Mouse (Mus musculus): Measurements from ENCODE around the gene Zfp981.
"Not testable (repeated sequence)": the region's sequence is repeated elsewhere in the genome, so short reads cannot be mapped to it uniquely, and the experiment has no call there.

Zfp981 gene

GRCm38 (mm10) chr4:146485183-146485939 lies 16.5 kb upstream of the Zfp981 start:
- in situ Hi-C loops (cut with MseI, MboI), result not testable (repeated sequence)

DNA sequence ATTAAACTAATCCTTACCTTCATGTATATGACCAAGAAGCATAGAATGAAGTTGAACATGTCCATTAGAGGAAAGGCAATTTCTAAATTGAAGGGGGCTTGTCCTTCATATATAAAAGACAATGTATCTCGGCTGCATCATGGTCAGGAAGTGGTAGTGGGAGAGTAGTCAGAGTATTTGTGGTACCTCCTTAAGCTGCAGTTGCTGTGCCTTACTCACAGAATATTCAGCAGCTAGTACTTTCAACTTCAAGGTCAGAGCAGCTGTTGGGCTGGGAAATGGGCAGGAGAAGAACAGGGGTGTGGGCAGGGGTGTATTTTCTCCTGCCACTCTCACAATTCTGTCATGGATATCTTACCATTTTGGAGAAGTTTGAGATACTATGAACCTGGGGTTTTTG lies 15.1 kb upstream of the Zfp981 start:
- in situ Hi-C loops (cut with MseI, MboI), result not testable (repeated sequence)

DNA sequence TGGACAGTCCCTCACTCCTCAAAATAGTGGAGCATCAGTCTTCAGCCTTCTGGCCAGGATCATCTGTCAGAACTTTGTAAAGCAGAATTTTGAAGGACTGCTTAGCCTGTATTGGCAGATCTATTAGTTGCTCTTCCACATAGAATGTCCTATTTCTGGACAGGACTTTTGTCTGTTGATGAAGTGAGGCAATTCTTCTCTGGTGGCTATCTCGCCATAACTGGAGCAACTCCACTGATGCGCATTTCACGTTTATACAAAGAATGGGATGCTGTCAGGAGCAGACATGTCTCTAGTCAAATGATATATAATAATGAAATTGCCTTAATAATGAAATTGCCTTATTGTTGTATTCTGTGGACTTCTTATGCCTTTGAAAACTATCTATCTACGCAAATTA lies 12.6 kb upstream of the Zfp981 start:
- in situ Hi-C loops (cut with MseI, MboI), result not testable (repeated sequence)

- in situ Hi-C loops (cut with MseI, MboI), result not testable (repeated sequence)
These were observed 9.8 kb upstream of the Zfp981 start for GRCm38 (mm10) chr4:146491993-146492392.

GRCm38 (mm10) chr4:146492439-146492838 lies 9.4 kb upstream of the Zfp981 start:
- in situ Hi-C loops (cut with MseI, MboI), result no loop called here

DNA sequence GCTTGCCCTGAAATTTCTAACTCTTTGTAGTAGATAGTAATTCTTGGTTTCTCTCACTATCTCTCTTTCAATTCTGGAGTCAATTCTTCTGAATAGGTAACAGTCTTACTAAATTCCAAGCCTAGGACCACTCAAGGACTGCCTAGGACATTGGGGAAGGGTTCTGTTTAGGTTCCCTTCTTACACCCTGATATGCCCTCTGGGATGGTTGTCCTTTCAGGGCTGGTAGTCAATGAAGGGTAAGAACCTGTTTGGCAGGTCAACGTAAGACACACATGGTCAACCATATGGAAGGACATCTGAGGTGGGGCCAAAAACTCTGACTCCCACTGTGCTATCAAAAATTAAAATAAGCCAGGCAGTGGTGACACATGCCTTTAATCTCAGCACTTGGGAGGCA lies 9.0 kb upstream of the Zfp981 start:
- in situ Hi-C loops (cut with MseI, MboI), result no loop called here

DNA sequence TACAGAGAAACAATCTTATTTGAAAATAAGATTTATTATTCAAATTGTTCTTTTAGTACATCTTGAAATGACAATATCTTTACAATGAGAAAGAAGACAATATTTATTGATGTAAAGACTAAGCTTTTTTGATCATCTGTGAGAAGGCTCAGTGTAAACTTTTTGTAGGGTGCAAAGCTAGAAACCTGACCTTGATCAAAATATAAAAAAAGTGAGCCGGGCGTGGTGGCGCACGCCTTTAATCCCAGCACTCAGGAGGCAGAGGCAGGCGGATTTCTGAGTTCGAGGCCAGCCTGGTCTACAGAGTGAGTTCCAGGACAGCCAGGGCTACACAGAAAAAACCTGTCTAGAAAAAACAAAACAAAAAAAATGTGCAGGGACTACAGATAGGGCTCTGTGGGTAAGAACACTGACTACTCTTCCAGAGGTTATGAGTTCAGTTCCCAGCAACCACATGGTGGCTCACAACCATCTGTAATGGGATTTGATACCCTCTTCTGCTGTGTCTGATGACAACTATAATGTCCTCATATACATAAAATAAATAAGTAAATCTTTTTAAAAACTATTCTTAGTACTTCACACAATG lies 8.4 kb upstream of the Zfp981 start:
- in situ Hi-C loops (cut with MseI, MboI), result not testable (repeated sequence)

GRCm38 (mm10) chr4:146494980-146495379 lies 6.8 kb upstream of the Zfp981 start:
- in situ Hi-C loops (cut with MseI, MboI), result no loop called here

DNA sequence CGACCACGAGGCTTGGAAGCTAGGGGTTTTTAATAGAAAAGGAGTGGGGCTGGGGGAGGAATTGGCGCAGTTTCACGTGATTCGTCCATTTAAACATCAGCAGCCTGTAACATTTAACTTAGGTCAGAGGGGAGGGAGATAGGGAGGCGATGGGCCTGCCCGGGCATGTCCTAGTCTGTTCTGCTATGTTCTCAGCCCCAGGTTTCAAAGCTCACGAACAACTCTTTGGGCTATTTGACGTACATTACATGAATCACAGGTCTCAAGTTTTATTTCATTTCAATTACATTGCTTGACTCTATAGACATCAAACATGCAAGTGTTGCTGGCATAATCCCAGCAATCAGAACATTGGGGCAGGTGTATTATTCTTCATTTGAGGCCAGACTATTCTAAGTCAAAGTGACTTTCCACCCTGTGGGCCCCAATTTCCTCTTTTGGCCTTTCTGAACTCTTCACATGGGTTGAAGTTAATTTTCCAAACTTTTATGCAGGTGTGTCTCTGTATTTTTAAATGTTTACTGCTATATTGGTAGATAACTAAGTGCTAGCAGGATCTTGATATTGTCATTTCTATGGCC lies 4.0 kb upstream of the Zfp981 start:
- in situ Hi-C loops (cut with MseI, MboI), result not testable (repeated sequence)

DNA sequence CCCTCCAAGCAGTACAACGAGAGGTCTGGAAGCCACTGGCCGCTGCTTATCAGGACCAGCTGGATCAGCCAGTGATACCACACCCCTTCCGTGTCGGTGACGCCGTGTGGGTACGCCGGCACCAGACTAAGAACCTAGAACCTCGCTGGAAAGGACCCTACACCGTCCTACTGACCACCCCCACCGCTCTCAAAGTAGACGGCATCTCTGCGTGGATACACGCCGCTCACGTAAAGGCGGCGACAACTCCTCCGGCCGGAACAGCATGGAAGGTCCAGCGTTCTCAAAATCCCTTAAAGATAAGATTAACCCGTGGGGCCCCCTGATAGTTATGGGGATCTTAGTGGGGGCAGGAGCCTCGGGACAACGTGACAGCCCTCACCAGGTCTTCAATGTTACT lies 7.2 kb downstream of the Zfp981 start:
- in situ Hi-C loops (cut with MseI, MboI), result not testable (repeated sequence)

GRCm38 (mm10) chr4:146511871-146512270 lies 10.0 kb downstream of the Zfp981 start:
- in situ Hi-C loops (cut with MseI, MboI), result not testable (repeated sequence)

- in situ Hi-C loops (cut with MseI, MboI), result no loop called here
These were observed 14.6 kb downstream of the Zfp981 start for GRCm38 (mm10) chr4:146516474-146516873.

GRCm38 (mm10) chr4:146517150-146517549 lies 15.3 kb downstream of the Zfp981 start:
- in situ Hi-C loops (cut with MseI, MboI), result not testable (repeated sequence)

GRCm38 (mm10) chr4:146520723-146521122 lies 18.9 kb downstream of the Zfp981 start:
- in situ Hi-C loops (cut with MseI, MboI), result loop anchor here in 1 of 2 experiments (10.0 kb wide), 2 partner anchors 916 to 1264 kb away; no protein-coding TSS in a partner anchor

- in situ Hi-C loops (cut with MseI, MboI), result no loop called here
These were observed 32.7 kb downstream of the Zfp981 start for GRCm38 (mm10) chr4:146534574-146534973.

GRCm38 (mm10) chr4:146535883-146536282 lies 34.1 kb downstream of the Zfp981 start:
- in situ Hi-C loops (cut with MseI, MboI), result no loop called here

GRCm38 (mm10) chr4:146579905-146580873 lies 78.4 kb downstream of the Zfp981 start:
- in situ Hi-C loops (cut with MseI, MboI), result not testable (repeated sequence)

All from mouse trophoblast stem cell (cell line).